In the genomic region with DNA sequence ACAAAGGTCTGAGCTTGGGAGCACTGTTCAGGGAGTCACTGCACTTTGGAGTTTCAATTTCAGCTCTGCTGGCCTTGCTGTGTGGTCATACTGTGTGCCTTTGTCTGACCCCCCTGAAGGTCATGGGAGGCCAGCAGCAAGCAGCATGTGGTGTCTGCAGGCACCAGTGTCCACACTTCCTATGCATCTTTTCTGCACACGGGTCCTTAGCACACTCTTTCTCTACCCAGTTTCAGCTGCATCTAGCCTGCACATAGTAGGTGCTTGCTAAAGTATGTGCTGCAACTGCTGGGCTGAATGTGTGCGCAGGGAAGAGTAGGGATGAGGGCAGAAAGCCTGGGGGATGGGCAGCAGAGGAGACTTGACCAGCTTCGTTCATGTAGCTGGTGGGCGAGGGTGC, we compare ENCODE assay signal across 28 mouse cellular contexts. TPM values are rescaled to one million over a fixed set of nuclear protein-coding genes. Genes with fewer than 3 reads are reported as not detected.
DNase-seq lines count a peak whose midpoint lies in the region; ATAC-seq lines count a peak whose summit lies in the region.
"Had no signal": no experiment of that assay in that cellular context is flagged by ENCODE, and none has a peak within 500 bp of the region (broad histone marks: within the 10 kb centered on the region; RNA-seq: fewer than 3 reads in every experiment).

No protein-coding gene starts in this region.

- H3K9ac ChIP-seq in forebrain, embryonic 12.5 days, result no peak overlapping the region
- no peak overlapping the region for H3K9ac ChIP-seq in forebrain, embryonic 11.5 days (ENCODE audit: low read length)
- H3K9ac ChIP-seq in kidney, embryonic 16.5 days (replicated peaks; ENCODE audit: low read length), result 0 out of 2 replicates have a peak overlapping the region, but pooled peaks have one; percentile 8
- H3K9ac ChIP-seq in embryonic facial prominence, embryonic 12.5 days, result no peak overlapping the region
- H3K9ac ChIP-seq in stomach, embryonic 16.5 days (ENCODE audit: low read length), result no peak overlapping the region; the same call in 1 of the 2 replicates
- H3K9ac ChIP-seq: forebrain, embryonic 15.5 days; hindbrain, embryonic 12.5 days; liver, embryonic 14.5 days; midbrain, embryonic 15.5 days; neural tube, embryonic 15.5 days had no signal

- no peak for ATAC-seq in forebrain, embryonic 12.5 days (ENCODE audit: low FRiP score)
- ATAC-seq in forebrain, embryonic 11.5 days (replicated peaks; ENCODE audit: low FRiP score), result no peak
- ATAC-seq in kidney, embryonic 16.5 days (ENCODE audit: low FRiP score, low TSS enrichment), result no peak
- ATAC-seq in embryonic facial prominence, embryonic 12.5 days (ENCODE audit: insufficient number of reproducible peaks, insufficient read depth, low FRiP score, low TSS enrichment), result no peak
- no peak for ATAC-seq in stomach, embryonic 16.5 days (ENCODE audit: insufficient read depth, low FRiP score)
- ATAC-seq: activated CD4-positive, CD25-positive, alpha-beta regulatory T cell, adult 4 months; forebrain, embryonic 15.5 days; midbrain, embryonic 15.5 days had no signal

- 0 out of 2 replicates have a peak, but pooled peaks cover 3% of the 10 kb centered on the region for H3K27me3 ChIP-seq in forebrain, embryonic 12.5 days
- no peaks in the 10 kb centered on the region for H3K27me3 ChIP-seq in forebrain, embryonic 11.5 days (ENCODE audit: control insufficient read depth, insufficient read depth, low read length)
- H3K27me3 ChIP-seq in kidney, embryonic 16.5 days (ENCODE audit: insufficient read depth, low read length), result no peaks in the 10 kb centered on the region
- no peaks in the 10 kb centered on the region for H3K27me3 ChIP-seq in embryonic facial prominence, embryonic 12.5 days
- no peaks in the 10 kb centered on the region for H3K27me3 ChIP-seq in stomach, embryonic 16.5 days (ENCODE audit: control insufficient read depth, insufficient read depth, low read length)
- H3K27me3 ChIP-seq: forebrain, embryonic 15.5 days; hindbrain, embryonic 12.5 days; midbrain, embryonic 15.5 days; neural tube, embryonic 15.5 days had no signal

- H3K36me3 ChIP-seq in forebrain, embryonic 12.5 days (replicated peaks), result no peaks in the 10 kb centered on the region
- no peaks in the 10 kb centered on the region for H3K36me3 ChIP-seq in forebrain, embryonic 11.5 days (ENCODE audit: control insufficient read depth, insufficient read depth, low read length)
- H3K36me3 ChIP-seq in kidney, embryonic 16.5 days (ENCODE audit: insufficient read depth, low read length), result no peaks in the 10 kb centered on the region
- no peaks in the 10 kb centered on the region for H3K36me3 ChIP-seq in embryonic facial prominence, embryonic 12.5 days
- no peaks in the 10 kb centered on the region for H3K36me3 ChIP-seq in stomach, embryonic 16.5 days (ENCODE audit: control insufficient read depth, insufficient read depth, low read length)
- H3K36me3 ChIP-seq: forebrain, embryonic 15.5 days; heart, embryonic 15.5 days; hindbrain, embryonic 12.5 days; midbrain, embryonic 15.5 days; neural tube, embryonic 15.5 days had no signal

- no peaks in the 10 kb centered on the region for H3K9me3 ChIP-seq in forebrain, embryonic 12.5 days
- H3K9me3 ChIP-seq in forebrain, embryonic 11.5 days (ENCODE audit: control insufficient read depth, low read length), result no peaks in the 10 kb centered on the region
- no peaks in the 10 kb centered on the region for H3K9me3 ChIP-seq in kidney, embryonic 16.5 days (ENCODE audit: low read length)
- H3K9me3 ChIP-seq in embryonic facial prominence, embryonic 12.5 days, result no peaks in the 10 kb centered on the region
- no peaks in the 10 kb centered on the region for H3K9me3 ChIP-seq in stomach, embryonic 16.5 days (replicated peaks; ENCODE audit: control insufficient read depth, low read length)
- H3K9me3 ChIP-seq: forebrain, embryonic 15.5 days; heart, embryonic 15.5 days; hindbrain, embryonic 12.5 days; midbrain, embryonic 15.5 days; neural tube, embryonic 15.5 days had no signal

- H3K4me3 ChIP-seq in forebrain, embryonic 12.5 days (replicated peaks), result no peak overlapping the region
- H3K4me3 ChIP-seq in forebrain, embryonic 11.5 days (ENCODE audit: low read depth, low read length), result no peak overlapping the region
- no peak overlapping the region for H3K4me3 ChIP-seq in kidney, embryonic 16.5 days (ENCODE audit: low read length)
- H3K4me3 ChIP-seq in embryonic facial prominence, embryonic 12.5 days, result no peak overlapping the region
- H3K4me3 ChIP-seq in stomach, embryonic 16.5 days (replicated peaks; ENCODE audit: low read length), result no peak overlapping the region
- H3K4me3 ChIP-seq: erythroblast, embryonic 14.5 days; forebrain, embryonic 15.5 days; heart, embryonic 15.5 days; hindbrain, embryonic 12.5 days; midbrain, embryonic 15.5 days; neural tube, embryonic 15.5 days had no signal

- H3K4me1 ChIP-seq in forebrain, embryonic 12.5 days, result peaks cover 19% of the 10 kb centered on the region
- H3K4me1 ChIP-seq in forebrain, embryonic 11.5 days (replicated peaks; ENCODE audit: control insufficient read depth, insufficient read depth, low read length), result peaks cover 2% of the 10 kb centered on the region; the same call in 1 of the 2 replicates
- peaks cover 19% of the 10 kb centered on the region for H3K4me1 ChIP-seq in kidney, embryonic 16.5 days (ENCODE audit: insufficient read depth, low read length)
- peaks cover 32% of the 10 kb centered on the region for H3K4me1 ChIP-seq in embryonic facial prominence, embryonic 12.5 days
- peaks cover 25% of the 10 kb centered on the region for H3K4me1 ChIP-seq in stomach, embryonic 16.5 days (ENCODE audit: control insufficient read depth, insufficient read depth, low read length)
- H3K4me1 ChIP-seq: midbrain, embryonic 15.5 days had no signal

- H3K4me2 ChIP-seq in forebrain, embryonic 12.5 days, result no peak overlapping the region
- no peak overlapping the region for H3K4me2 ChIP-seq in forebrain, embryonic 11.5 days (ENCODE audit: low read depth, low read length, severe bottlenecking)
- no peak overlapping the region for H3K4me2 ChIP-seq in kidney, embryonic 16.5 days (replicated peaks; ENCODE audit: low read depth, low read length)
- no peak overlapping the region for H3K4me2 ChIP-seq in embryonic facial prominence, embryonic 12.5 days (replicated peaks)
- H3K4me2 ChIP-seq in stomach, embryonic 16.5 days (ENCODE audit: low read depth, low read length), result no peak overlapping the region
- H3K4me2 ChIP-seq: forebrain, embryonic 15.5 days; heart, embryonic 15.5 days; hindbrain, embryonic 12.5 days; midbrain, embryonic 15.5 days; neural tube, embryonic 15.5 days had no signal

- H3K27ac ChIP-seq in forebrain, embryonic 12.5 days, result 0 out of 2 replicates have a peak overlapping the region, but pooled peaks have one; percentile 19
- H3K27ac ChIP-seq in forebrain, embryonic 11.5 days (ENCODE audit: low read depth, low read length), result no peak overlapping the region
- H3K27ac ChIP-seq in kidney, embryonic 16.5 days (ENCODE audit: low read length), result no peak overlapping the region
- H3K27ac ChIP-seq in embryonic facial prominence, embryonic 12.5 days, result peak overlapping the region; percentile 52; the same call in 1 of the 2 replicates
- peak overlapping the region; percentile 85 for H3K27ac ChIP-seq in stomach, embryonic 16.5 days (ENCODE audit: low read length)
- H3K27ac ChIP-seq: heart, embryonic 15.5 days; kidney, postnatal 0 days; liver, embryonic 14.5 days; midbrain, embryonic 15.5 days had no signal

- DNase-seq in forebrain, embryonic 11.5 days (ENCODE audit: low spot score), result no peak
- DNase-seq in kidney, postnatal 36 days, result no peak
- DNase-seq in gastrocnemius, postnatal 25 days, result no peak
- DNase-seq: adrenal gland, adult 2 months; cerebellum, adult 8-10 months; cerebellum, postnatal 25 days; kidney, adult 2 months; layer of hippocampus, adult 9-11 months; liver; lung, adult 2 months; lung, postnatal 10 days; retina, postnatal 1 day; right cerebral cortex, postnatal 14 days; thymus, adult 2 months; thymus, postnatal 36 days had no signal

- 86% methylated on average over 4 of the region's 4 CpGs for WGBS in forebrain, embryonic 12.5 days
- 81% methylated on average over 4 of the region's 4 CpGs for WGBS in forebrain, embryonic 11.5 days
- 94% methylated on average over 4 of the region's 4 CpGs for WGBS in kidney, embryonic 16.5 days
- WGBS in embryonic facial prominence, embryonic 12.5 days, result 86% methylated on average over 4 of the region's 4 CpGs
- WGBS in stomach, embryonic 16.5 days, result 91% methylated on average over 4 of the region's 4 CpGs

RNA-seq across cellular contexts. Expression of a gene that starts 56.7 kb away (rescaled TPM):
- polyA plus RNA-seq in forebrain, embryonic 12.5 days (2016; fragmentation: Nextera tagmentation; extraction: Ambion mirVana), result 31.2 and 34.5 TPM in 2 replicates
- 35.1 and 39.2 TPM in 2 replicates for polyA plus RNA-seq in forebrain, embryonic 11.5 days (2014; fragmentation: Nextera tagmentation; extraction: Ambion mirVana)
- polyA plus RNA-seq in kidney, embryonic 16.5 days (2015; fragmentation: Nextera tagmentation; extraction: Ambion mirVana), result 54.9 and 58.8 TPM in 2 replicates
- 45.0 and 46.9 TPM in 2 replicates for polyA plus RNA-seq in embryonic facial prominence, embryonic 12.5 days (2016; fragmentation: Nextera tagmentation; extraction: Ambion mirVana)
- polyA plus RNA-seq in stomach, embryonic 16.5 days (2015; fragmentation: Nextera tagmentation; extraction: Ambion mirVana), result 35.7 and 36.8 TPM in 2 replicates
- total RNA-seq in gastrocnemius, postnatal 25 days (2021), result 10 to 100 TPM; 13.4 to 18.9 TPM

RNA-seq across cellular contexts. Expression of a gene that starts 57.6 kb away (rescaled TPM):
- polyA plus RNA-seq in forebrain, embryonic 12.5 days (2016; fragmentation: Nextera tagmentation; extraction: Ambion mirVana), result 0.95 and 1.5 TPM in 2 replicates
- polyA plus RNA-seq in forebrain, embryonic 11.5 days (2014; fragmentation: Nextera tagmentation; extraction: Ambion mirVana), result 1.7 and 2.6 TPM in 2 replicates
- polyA plus RNA-seq in kidney, embryonic 16.5 days (2015; fragmentation: Nextera tagmentation; extraction: Ambion mirVana), result 0.34 and 0.45 TPM in 2 replicates
- 7.1 and 7.8 TPM in 2 replicates for polyA plus RNA-seq in embryonic facial prominence, embryonic 12.5 days (2016; fragmentation: Nextera tagmentation; extraction: Ambion mirVana)
- 0.69 and 0.92 TPM in 2 replicates for polyA plus RNA-seq in stomach, embryonic 16.5 days (2015; fragmentation: Nextera tagmentation; extraction: Ambion mirVana)
- total RNA-seq in gastrocnemius, postnatal 25 days (2021), result 10 to 100 TPM; 93.5 to 95.6 TPM

Comparison
In these comparisons a context has a peak if more than half of its experiments do, and no peak if none do; other contexts are left out.
1. H3K27ac ChIP-seq: peak in forebrain, embryonic 12.5 days (single experiment), embryonic facial prominence, embryonic 12.5 days (single experiment) and stomach, embryonic 16.5 days (single experiment); none in forebrain, embryonic 11.5 days (single experiment) and kidney, embryonic 16.5 days (single experiment).